Mouse (Mus musculus) neutrophil, adult 83 days (primary cell): ENCODE measurements around the gene Fam120c. TPM values are rescaled to one million over a fixed set of nuclear protein-coding genes. Genes with fewer than 3 reads are reported as not detected.

Experiments
- total RNA-seq, 2 experiments: library from RNA; stranded (reverse); gene quantifications; one replicate each; pipeline ENCODE4 v1.2.4; 2023

The Fam120c gene
- 1 to 10 TPM; 1.6 to 1.8 TPM for total RNA-seq

GRCm38 (mm10) chrX:151343761-151344500, at the start of gene Fam120c:
Gene Fam120c, plus strand, starts transcription at chrX:151344175.

GRCm38 (mm10) chrX:151520458-151521322, 176.7 kb downstream of the Fam120c start, which contains the start of gene Phf8:
Gene Phf8, plus strand, starts transcription at chrX:151520672.

Other genes starting within 250 kb of the Fam120c start
- 1 to 10 TPM; 5.5 to 7.2 TPM for gene Tsr2, start 247.6 kb upstream of the Fam120c start, total RNA-seq
- gene Wnk3, start 146.1 kb upstream of the Fam120c start, total RNA-seq = not detected
- gene Phf8, start 176.5 kb downstream of the Fam120c start, total RNA-seq = 10 to 100 TPM; 41.1 to 56.0 TPM